Mouse (Mus musculus): ENCODE measurements around the gene Mkln1.

Mkln1 gene

GRCm38 (mm10) chr6:31397775-31398430, 632 bp upstream of the Mkln1 start:
- DNase-seq (ENCODE audit: low read depth, low spot score) = no peak

GRCm38 (mm10) chr6:31399206-31399549, 643 bp downstream of the Mkln1 start:
- peak; percentile 27 for DNase-seq (ENCODE audit: low read depth, low spot score)

DNA sequence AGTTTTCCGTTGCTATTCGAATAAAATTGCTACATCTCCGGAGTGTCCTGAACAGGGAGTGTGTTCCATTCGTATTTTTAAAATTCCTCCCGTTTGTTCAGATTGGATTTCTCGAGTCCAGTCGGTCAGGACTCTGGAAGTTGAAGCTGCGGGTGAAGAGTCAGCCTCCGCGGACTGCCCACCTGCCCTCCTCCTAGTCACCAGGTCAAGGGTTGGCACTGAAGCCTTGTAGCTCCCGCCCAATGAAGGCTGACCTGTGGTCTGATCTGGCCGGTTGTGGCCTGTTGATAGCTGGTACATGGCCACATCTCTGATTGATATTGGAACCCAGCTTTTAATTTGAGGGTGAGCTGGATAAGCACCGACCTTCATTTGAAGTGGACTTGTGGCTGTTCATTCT, 1.0 kb downstream of the Mkln1 start:
- peak; percentile 35 for DNase-seq (ENCODE audit: low read depth, low spot score)

- DNase-seq (ENCODE audit: low read depth, low spot score) = no peak
These were observed 12.5 kb downstream of the Mkln1 start for GRCm38 (mm10) chr6:31411017-31411416.

DNA sequence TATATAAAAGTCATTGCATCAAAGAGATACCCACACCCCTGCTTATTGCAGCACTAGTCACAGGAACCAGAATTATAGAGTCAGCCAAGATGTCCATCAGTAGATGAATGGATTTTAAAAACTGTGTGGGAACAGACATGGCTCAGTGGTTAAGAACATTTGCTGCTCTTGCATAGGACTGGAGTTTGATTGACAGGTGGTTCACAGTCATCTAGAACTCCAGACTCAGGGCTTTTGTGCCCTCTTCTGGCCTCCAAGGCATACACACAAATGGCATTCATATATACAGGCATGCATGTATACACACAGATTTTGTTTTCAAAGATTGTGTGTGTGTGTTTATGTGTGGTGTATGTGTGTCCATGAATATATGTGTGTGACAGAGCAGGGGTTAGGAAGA, 14.0 kb downstream of the Mkln1 start:
- DNase-seq (ENCODE audit: low read depth, low spot score) = no peak

DNA sequence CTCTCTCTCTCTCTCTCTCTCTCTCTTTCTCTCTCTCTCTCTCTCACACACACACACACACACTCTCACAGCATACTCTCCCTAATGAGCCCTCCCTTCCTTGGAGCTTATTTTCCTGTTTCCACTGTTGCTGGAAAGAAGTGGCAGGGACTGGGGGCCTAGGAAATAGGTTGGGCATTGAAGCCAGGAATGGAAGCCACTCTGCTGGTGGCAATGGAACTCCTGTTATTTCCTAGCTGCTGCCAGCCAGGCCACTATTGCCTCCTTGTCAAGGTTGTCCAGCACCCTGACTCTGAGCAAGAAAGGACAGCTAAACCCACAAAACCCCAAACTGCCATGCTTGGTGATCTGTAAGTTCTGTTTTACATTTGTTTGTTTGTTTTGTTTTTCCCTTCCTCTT, 15.0 kb downstream of the Mkln1 start:
- no peak for DNase-seq (ENCODE audit: low read depth, low spot score)

- no peak for DNase-seq (ENCODE audit: low read depth, low spot score)
These were observed 15.8 kb downstream of the Mkln1 start for GRCm38 (mm10) chr6:31414303-31414702.

DNA sequence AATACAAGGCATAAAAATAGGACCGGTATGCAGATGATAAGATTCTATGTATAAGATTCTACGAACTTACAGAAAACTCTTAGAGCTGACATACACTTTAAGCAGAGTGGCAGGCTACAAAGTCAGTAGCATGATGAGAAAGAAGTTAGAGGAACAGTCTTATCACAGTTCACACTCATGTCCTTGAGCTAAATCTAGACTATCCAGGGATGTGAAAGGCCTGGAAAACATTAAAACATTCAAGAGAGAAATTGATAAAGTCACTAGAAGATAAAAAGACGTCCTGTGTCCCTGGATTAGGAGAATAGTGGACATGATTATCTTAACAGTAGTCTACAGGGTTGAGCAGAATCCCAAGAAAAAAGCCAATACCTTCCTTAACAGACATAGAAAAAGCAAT, 26.9 kb downstream of the Mkln1 start:
- no peak for DNase-seq (ENCODE audit: low read depth, low spot score)

DNA sequence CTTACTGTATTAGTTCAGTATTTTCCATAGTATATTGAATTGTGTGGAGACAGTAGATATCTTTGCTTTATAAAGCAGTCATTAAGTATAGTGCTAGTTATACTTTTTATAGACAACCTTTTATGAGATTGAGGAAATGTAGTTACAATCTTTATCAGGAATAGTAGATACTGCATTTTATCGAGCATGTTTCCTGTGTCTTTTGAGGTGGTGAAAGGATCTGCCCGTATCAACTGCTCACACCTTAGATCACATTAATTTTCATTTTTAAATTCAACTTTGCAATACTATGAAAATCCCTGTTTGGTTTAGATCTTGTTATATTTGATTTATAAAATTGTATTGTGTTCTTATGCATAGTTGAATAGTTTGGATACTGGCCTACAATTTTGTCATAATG, 38.7 kb downstream of the Mkln1 start:
- no peak for DNase-seq (ENCODE audit: low read depth, low spot score)

DNA sequence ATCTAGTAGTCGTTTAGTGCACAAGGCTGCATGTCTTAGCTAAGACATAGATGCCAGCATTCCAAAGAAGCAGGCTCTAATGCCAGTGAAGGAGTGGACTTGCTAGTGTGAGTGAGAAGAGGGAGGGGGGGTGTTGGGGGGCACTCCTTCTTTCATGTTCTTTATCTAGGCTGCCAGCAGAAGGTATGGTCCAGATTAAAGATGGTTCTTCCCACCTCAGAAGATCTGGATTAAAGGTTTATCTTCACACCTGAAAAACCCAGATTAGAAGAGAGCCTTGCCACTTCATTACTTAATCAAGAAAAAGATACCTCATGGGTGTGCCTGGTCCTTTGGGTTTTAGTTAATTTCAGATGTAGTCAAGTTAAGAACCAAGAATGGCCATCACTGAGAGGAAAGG, 46.7 kb downstream of the Mkln1 start:
- DNase-seq (ENCODE audit: low read depth, low spot score) = no peak

DNA sequence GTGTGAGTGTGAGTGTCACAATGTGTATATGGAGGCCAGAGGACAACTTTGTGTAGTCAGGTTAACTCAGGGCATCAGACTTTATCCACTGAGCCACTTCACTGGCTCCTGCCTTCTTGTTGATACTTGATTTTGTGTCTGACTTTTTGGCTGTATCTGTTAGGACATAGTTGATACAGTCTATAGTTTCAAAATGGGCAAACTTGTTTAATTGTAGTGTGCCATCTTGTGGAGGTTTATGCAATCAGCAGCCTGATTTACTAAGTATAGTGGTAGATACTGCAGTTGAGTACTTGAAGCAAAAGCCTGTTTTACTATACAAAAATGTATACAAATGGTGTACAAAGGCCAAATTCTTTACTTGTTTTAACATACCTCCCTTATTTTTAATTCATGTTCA, 55.2 kb downstream of the Mkln1 start:
- peak; percentile 29 for DNase-seq (ENCODE audit: low read depth, low spot score)

DNA sequence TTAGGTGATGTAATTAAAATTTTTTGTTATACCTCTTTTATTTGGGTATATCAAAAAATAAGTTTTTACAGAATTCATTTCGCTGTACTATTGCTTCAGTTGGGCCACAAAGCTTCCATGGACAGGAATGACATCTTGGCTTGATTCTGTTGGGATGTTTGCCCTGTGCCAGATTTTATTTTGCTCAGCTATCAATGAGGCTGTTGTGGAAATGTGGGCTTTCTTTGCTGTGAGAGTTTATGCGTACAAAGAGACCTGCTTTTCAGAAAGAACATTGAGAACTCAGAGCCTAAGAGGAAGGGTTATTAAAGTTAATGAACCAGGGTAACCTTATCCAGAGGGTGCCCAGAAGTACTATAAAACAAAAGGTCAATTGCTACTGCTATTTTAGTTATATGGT, 56.8 kb downstream of the Mkln1 start:
- DNase-seq (ENCODE audit: low read depth, low spot score) = no peak

GRCm38 (mm10) chr6:31456988-31457387, 58.5 kb downstream of the Mkln1 start:
- DNase-seq (ENCODE audit: low read depth, low spot score) = no peak

GRCm38 (mm10) chr6:31469431-31469830, 70.9 kb downstream of the Mkln1 start:
- DNase-seq (ENCODE audit: low read depth, low spot score) = no peak

DNA sequence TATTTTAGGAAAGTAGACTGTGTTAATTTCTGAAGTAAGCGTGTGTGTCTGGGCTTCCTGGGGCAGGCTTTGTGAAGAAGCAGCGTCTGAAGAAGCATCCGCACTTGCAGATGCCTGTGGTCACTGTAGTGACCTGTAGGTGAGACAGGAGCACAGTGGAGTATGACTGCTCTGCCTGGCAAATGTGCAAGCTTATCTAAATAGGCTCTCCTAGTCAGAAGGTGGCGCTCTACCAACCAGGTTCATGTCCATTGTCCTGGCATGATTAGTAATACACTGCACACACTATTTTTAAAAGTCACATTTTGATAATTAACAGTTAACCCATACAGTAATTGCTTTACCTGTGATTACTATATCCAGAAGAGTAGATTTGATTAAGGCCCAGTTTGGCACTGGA, 79.7 kb downstream of the Mkln1 start:
- no peak for DNase-seq (ENCODE audit: low read depth, low spot score)

DNA sequence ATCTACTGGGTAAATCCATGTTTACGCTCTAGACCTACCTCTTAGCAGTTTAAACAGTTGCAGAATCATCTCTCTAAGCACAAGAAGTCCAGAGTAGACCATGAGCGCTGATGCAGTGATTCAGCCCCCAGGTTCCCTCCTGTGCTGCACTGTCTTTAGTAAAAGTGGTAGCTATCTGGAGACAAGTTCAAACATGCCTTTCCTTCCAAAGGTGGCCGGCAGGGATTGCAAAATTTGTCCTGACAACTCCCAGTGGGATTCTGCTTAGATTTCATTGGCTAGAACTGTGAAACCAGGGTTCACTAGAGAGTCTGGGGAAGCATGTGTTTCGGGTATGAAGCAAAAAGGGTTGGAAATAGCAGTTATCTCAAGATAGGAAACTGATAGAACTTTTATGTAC, 81.5 kb downstream of the Mkln1 start:
- no peak for DNase-seq (ENCODE audit: low read depth, low spot score)

- no peak for DNase-seq (ENCODE audit: low read depth, low spot score)
These were observed 88.1 kb downstream of the Mkln1 start for GRCm38 (mm10) chr6:31486601-31487000.

- DNase-seq (ENCODE audit: low read depth, low spot score) = no peak
These were observed 91.4 kb downstream of the Mkln1 start for GRCm38 (mm10) chr6:31489950-31490349.

- no peak for DNase-seq (ENCODE audit: low read depth, low spot score)
These were observed 96.7 kb downstream of the Mkln1 start for GRCm38 (mm10) chr6:31495122-31495731.

GRCm38 (mm10) chr6:31496227-31496626, 97.7 kb downstream of the Mkln1 start:
- DNase-seq (ENCODE audit: low read depth, low spot score) = no peak

DNA sequence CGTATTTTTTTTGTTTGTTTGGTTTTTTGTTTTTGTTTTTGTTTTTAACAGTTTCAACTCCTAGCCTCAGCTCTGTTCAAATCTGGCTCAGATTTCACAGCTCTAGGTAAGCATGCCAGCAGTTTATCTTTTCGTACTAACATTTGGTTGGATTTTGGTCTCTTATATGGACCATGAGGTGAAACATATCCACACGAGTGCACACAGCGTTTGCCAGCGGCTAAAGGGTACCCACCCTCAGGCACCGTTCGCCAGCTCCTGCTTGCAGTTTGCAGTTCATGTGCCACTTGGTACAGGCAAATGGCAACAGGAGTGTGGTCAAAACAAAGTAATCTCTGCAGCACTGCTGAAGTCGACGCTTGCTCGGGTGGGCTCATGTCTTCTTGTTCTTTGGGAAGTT, 101.3 kb downstream of the Mkln1 start:
- no peak for DNase-seq (ENCODE audit: low read depth, low spot score)

DNA sequence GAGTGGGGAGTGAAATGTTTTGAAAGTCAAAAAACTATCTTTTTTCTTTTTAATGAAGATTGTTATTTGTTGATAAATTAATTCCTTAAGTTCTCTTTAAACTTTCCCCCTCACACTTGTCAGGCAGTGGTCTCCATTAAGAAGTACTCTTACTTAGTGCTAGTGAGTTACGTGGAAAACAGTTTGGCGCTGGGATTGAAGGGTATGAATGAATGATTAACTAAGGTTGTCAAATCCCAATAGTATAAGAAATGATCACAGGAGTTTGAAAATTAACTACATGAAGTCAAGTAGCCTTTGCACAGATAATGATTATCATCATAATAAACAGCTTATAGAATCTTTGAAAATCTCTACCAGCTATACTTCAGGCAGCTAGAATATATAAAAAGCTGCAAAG, 101.7 kb downstream of the Mkln1 start:
- no peak for DNase-seq (ENCODE audit: low read depth, low spot score)

DNA sequence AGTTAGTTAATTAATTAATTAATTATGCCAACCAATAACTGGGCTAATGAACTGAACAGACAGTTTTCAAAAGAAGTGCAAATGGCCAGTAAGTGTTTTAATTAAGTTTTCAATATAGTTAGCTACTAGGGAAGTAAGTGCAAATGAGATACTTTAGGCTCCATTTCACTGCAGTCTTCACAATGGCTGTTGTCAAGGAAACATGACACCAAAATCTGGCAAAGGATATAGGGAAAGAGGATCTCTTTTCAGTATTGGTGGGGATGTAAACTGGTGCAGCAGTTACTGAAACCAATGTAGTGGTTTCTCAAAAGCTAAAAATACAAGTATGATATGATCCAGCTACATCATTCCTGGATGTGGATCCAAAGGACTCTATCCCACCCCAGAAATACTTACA, 102.2 kb downstream of the Mkln1 start:
- DNase-seq (ENCODE audit: low read depth, low spot score) = no peak

DNA sequence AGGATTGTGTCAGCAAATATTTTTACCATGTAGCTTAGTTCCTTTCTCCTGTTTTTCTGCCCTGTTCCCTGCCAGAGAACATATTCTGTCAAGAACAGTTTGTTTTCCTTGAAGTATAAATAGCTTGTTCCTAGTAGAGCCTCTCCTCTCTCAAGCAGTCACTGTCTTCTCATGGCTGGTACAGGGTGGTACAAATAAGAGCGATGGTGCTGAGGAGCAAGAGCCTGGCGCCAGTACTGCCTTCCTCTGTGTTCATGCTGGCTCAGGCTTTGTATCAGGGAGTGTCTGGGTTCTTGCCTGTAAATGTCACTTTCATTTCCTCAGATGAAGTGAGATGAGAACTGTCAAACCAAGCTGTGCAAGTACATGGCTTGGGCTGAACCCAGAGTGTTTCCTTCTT, 104.1 kb downstream of the Mkln1 start:
- no peak for DNase-seq (ENCODE audit: low read depth, low spot score)

Data from mesoderm, embryonic 11.5 days (tissue).